Mouse (Mus musculus) heart, adult 11 months (tissue): Measurements from ENCODE around the gene Hist1h4a.
A peak's percentile ranks its signal among the peaks of the same experiment; 100 is the strongest.

Source experiments
- DNase-seq: peaks from one replicate; pipeline ENCODE4 v3.0.0; 2022

Hist1h4a gene

DNA sequence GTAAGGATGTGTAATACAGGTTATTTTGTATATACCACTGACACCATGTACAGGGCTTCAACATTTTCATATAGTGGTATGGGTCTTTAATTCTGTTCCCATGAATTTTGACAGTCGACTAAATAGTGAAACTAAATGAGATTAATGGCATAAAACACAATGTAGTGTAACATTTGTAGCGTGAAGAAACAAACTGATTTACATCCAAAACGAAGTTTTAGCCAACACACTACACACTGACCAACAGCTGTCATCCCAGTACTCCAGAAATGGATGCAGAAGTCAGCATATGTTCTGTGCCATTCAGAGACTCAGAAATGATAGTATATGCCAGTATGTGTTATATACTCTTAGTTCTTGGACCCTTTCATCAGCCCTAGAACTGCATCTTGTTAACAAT is 3.1 kb downstream of the Hist1h4a start:
- no peak for DNase-seq

DNA sequence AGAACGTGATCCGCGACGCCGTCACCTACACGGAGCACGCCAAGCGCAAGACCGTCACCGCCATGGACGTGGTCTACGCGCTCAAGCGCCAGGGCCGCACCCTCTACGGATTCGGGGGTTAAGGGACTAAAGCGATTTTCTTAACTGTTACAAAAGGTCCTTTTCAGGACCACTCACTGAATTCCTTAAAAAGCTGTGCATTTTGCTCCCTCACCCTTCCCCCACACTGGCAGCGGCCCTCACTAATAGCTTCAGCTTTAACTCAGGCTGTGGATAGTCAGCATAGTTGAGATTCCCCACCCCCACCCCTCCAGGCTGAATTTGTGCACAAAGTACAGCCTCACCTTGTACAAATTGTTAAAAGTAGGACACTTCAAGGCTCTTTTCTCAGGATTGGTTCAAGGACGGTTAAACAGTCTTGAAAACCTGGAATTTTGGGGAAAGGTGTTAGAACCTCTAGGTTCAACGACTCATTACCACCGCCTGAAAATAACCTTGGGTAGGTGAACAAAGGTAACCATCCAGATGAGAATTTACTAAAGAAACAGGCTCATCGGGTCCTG is 3.7 kb downstream of the Hist1h4a start:
- DNase-seq: no peak

DNA sequence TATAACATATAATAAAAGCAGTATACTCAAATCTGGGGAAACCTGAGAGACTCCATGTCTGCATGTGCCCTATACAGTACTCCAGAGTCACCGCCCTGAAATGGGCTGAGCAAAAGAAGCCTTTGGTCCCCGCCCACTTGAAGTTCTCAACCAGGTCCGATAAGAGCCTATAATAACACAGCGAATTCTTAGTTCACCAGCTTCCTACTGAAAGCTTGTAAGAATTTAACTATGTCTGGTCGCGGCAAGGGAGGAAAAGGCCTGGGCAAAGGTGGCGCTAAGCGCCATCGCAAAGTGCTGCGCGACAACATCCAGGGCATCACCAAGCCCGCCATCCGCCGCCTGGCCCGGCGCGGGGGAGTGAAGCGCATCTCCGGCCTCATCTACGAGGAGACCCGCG is 4.2 kb downstream of the Hist1h4a start, which contains the start of gene Hist1h4b:
TSS of gene Hist1h4b (plus strand) at position 224 of the 400 bp plus-strand sequence.
- DNase-seq: peak; percentile 98

DNA sequence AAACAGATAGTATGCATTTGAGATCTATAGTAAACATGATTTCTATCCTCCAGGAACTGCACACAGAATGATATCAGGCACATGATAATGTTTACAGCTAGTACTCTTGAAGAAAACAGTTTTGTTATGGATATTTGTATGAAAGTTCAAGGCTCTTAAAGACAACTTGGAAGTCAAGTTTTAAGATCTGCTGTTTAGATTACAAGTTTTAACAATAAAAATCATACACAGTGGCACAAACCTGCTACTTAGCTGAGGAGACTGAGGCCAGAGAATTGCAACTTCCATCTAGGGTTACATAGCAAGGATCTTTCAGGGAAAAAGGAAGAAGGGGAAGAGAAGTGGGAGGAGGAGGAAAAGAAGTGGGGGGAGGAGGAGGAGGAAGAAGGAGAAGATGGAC is 6.0 kb downstream of the Hist1h4a start:
- DNase-seq: no peak

DNA sequence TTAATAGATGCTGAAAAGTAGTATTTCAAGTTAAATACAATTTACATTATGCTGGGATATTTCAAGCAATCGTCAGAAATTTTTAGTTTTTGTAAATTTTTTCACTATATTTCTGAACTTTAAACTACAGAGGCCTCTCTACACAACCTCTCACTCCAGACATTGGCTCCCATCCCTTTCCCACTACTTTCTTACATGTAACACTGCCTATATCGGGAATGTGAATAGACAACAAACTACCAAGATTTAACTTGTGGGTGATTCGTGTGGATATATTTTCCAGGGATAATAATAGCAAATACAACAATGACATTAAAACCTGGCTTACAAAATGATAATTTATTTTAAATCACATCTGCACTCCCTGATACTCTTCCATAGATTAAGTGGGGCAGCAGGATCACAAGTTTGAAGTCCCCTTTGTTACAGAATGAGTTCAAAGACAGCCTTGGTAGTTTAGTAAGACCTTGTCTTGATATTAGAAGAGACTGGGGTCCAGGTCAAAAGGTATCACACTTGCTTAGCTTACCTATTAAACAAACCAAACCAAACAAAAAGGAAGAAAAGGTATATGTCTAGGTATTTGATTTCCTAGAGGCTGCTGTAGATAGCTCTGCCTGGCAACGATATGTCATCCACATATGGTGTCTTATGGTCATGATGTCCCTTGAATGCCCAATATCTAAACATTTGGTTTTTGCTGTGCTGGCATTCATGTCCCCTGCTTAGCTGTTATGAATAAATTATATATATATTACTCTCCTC is 7.5 kb downstream of the Hist1h4a start:
- no peak for DNase-seq

DNA sequence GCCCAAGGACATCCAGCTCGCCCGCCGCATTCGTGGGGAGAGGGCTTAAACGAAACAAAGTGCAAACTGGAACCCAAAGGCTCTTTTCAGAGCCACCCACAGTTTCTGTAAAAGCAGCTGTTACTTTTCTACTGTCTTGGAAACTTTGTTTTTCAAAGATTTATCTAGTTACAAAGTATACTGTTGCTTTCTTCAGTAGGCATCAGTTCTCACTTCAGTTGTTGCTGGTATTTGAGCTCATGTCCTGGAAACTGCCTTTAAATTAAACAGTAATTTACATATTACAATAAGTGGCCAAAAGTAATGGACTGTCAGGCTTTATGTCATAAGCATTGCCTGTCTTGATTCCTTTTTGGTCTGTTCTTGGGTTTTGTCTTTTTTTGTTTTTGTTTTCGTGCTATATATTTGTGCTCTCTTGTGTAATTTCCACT is 8.3 kb downstream of the Hist1h4a start:
- no peak for DNase-seq

DNA sequence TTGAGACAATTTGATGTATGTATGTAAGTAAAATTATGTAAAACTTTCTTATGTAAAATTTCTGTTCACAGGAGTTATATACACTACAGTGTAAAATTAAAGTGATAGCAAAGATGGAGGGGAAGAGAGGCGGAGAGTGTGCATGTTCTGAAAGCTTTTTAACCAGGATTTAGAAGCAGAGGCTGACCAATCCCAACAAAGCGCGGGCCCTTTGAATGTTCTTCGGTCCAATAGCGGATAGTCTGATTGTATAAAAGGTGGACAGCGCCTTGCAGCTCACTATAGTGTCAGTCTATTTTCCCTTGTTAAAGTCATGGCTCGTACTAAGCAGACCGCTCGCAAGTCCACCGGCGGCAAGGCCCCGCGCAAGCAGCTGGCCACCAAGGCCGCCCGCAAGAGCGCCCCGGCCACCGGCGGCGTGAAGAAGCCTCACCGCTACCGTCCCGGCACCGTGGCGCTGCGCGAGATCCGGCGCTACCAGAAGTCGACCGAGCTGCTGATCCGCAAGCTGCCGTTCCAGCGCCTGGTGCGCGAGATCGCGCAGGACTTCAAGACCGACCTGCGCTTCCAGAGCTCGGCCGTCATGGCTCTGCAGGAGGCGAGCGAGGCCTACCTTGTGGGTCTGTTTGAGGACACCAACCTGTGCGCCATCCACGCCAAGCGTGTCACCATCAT is 8.8 kb downstream of the Hist1h4a start, which contains the start of gene Hist1h3b:
TSS of gene Hist1h3b (plus strand) at position 201 of the 675 bp plus-strand sequence.
- DNase-seq: peak; percentile 97

DNA sequence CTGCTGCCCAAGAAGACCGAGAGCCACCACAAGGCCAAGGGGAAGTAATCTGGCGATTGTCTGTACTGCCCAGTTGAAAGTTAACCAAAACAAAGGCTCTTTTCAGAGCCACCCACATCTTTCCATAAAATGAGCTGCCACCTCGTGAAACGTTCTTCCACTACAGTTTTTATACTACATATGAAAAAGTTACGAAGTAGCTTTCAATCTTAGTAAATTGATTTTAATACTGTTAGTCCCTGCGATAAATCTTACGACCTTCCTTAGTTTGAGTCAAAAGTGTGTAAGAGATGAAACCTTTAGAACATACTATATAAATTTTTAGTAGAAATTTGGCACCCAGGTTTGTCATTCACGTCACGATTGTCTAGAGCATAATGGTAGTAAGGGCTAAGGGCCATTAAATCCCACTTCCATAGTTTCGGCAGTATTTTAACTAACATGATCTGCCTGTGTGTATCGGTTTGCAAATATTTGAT is 9.5 kb downstream of the Hist1h4a start:
- no peak for DNase-seq

DNA sequence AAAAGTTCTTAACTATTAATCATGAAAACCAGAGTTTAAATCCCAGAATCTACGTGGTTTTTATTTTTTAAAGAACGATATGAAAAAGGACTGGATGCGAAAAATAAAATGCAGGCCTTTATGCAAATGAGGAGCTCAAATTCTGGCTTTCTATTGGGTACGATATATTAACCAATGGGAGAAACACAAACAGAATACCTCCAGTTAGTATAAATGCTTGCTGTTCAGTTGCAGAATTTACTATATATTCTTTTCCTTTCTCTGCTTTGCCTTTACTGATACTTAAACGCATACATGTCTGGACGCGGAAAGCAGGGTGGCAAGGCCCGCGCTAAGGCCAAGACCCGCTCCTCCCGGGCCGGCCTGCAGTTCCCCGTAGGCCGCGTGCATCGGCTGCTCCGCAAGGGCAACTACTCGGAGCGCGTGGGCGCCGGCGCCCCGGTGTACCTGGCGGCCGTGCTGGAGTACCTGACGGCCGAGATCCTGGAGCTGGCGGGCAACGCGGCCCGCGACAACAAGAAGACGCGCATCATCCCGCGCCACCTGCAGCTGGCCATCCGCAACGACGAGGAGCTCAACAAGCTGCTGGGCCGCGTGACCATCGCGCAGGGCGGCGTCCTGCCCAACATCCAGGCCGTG is 10.1 kb downstream of the Hist1h4a start, which contains the start of gene Hist1h2ab:
TSS of gene Hist1h2ab (plus strand) at position 288 of the 639 bp plus-strand sequence.
- DNase-seq: peak; percentile 95

DNA sequence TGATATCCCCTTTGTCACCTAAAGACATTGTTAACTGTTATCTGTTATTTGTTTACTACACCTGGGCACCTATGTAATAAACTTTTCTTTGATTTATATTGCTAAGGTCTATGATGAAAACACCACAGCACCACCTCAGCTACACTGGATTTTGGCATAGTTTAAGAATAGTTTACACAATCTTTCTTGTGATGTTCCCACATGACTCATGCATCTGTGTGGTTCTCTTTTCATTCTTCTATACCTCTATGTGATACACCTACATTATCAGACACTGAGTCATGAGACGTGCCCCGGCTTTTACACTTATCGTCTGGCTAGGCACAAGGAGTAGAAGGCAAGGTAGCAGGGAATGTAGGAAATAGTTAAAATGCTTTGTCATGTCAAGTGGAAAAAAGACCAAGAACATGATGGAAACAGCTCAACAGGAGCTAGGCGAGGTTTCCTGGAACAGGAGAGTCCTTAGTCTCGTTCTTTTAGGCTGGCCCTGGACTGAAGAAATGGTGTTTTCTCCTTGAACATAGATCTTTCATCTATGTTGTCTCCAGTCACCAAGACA is 11.4 kb downstream of the Hist1h4a start:
- peak; percentile 68 for DNase-seq

DNA sequence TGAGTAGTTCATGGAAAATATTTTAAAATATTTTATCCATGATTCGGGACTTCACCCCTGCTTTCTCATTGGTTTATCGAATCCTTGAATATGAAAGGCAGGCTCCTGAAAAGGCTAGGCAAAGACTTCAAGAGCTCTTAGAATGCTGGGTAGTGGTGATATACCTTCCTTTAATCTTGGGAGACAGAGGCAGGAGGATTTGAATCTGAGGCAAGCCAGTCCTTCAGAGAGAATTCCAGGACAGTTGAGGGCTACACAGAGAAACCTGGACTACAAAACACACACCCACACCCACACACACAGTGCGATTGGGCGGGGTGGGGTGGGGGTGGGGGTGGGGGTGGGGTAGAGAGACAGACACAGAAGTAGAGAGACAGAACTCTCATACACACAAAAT is 13.1 kb downstream of the Hist1h4a start:
- peak; percentile 76 for DNase-seq

DNA sequence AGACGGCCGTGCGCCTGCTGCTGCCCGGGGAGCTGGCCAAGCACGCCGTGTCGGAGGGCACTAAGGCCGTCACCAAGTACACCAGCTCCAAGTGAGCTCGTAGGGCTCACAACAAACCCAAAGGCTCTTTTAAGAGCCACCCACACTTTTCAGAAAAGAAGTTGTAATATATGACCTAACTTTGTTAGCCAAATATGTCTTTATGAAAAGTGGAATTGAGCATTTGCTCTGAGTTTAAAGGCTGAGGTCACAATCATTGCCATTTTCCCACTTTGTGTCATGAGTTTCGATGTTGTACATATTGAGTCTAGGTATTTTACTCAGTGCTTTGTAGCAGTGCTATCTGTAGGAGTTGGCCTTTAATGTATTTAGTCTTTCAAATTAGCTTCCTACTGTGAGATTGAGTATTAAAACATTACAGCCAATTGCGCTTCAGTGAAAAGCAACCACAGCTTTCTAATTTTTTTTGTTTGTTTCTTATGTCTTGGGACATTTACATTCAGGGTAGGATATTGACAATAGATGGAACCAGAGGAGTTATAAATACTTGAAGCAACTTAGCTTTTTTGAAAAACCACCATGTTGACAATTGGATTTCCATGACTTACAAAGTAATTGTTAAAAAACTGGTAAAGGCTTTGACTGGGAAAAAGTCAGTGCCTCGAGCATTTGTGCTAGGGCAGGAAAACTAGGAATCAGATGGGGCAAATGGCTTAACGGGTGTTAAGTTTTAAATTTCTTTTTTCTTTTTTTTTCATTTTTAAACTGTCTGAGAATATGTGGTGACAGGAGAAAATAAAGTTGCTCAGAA is 13.7 kb downstream of the Hist1h4a start:
- DNase-seq: no peak

DNA sequence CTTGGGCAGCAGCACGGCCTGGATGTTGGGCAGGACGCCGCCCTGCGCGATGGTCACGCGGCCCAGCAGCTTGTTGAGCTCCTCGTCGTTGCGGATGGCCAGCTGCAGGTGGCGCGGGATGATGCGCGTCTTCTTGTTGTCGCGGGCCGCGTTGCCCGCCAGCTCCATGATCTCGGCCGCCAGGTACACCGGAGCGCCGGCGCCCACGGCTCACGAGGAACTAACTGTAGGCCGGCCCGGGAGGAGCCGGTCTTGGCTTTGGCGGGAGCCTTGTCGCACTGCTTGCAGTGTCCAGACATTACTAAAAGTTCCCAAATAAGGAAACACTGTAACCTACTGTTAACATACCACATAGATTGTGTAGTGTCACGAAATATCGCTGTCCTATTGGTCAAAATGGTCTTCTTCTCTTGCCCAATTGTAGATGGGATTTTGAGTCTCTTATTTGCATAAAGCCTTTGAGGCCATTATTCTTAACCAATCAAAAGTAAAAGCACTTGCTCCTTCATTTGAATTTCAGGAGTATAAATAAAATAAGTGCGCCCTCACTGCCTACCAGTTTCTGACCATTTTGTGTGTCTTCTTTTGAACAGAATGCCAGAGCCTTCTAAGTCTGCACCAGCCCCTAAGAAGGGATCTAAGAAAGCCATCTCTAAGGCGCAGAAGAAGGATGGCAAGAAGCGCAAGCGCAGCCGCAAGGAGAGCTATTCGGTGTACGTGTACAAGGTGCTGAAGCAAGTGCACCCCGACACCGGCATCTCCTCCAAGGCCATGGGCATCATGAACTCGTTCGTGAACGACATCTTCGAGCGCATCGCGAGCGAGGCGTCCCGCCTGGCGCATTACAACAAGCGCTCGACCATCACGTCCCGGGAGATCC is 14.6 kb downstream of the Hist1h4a start, which contains the start of gene Hist1h2bb:
TSS of gene Hist1h2bb (plus strand) at position 534 of the 880 bp plus-strand sequence.
- DNase-seq: peak; percentile 98

DNA sequence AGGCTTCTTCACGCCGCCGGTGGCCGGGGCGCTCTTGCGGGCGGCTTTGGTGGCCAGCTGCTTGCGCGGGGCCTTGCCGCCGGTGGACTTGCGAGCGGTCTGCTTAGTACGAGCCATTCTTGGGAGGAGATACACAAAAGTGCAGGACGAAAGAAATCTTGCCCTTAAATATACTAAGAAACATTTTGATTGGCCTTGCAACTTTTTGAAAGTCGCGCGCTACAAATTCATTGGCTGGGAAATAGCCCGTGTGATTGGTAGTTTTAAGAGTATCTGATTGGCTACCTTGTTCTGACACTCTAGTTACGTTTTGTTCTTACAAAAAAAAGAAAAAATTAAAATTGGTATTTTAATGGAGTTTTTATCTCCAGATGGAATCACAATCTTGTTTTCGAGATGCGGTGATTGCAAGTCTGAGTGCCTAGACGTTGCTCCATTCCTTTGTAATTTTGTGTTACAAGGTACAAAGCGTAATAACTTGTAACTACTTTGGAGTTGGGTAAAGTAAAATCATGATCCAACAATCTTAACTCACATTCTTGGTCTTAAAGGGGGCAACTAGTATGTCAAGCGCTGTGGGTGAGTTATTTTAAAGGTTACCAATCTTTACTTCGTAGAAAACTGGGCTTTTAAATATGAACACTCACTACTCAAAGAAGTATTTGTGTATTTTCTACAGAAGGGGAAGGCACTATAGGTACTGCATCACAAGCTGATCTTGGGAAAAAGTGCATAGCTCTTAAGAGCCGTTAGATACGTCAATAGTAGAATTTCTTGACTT is 15.5 kb downstream of the Hist1h4a start, which contains the start of gene Hist1h3c:
TSS of gene Hist1h3c (minus strand) at position 222 of the 781 bp plus-strand sequence.
- DNase-seq: peak; percentile 98

DNA sequence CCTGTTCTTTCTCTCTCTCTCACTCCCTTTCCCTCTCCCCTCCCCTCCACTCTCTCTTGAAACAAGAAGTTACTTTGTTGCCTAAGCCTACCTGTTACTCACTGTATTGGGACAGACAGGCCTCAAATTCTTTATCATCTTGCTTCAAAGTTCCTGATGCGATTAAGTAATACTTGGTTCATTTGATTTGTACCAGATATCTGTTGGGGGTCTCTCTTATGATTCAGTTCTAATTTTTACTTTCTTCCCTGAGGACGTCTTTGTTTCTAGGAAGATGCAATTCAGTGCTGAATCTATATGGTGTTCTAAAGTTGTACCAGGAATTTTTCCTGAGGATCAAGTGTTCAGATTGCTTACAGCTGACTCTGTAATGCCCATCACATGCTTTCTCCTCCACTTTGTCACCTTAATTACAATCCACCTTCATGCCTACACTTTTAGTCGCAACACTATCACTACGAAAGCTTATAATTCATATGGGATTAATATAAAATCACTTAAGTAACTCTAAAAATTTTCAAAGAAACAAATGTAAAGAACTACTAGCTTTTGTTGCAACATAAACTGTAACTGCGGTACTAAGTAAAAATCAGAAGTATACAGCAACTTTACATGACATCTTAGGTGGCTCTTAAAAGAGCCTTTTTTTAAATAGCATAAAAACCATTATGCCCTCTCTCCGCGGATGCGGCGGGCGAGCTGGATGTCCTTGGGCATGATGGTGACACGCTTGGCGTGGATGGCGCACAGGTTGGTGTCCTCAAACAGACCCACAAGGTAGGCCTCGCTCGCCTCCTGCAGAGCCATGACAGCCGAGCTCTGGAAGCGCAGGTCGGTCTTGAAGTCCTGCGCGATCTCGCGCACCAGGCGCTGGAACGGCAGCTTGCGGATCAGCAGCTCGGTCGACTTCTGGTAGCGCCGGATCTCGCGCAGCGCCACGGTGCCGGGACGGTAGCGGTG is 16.3 kb downstream of the Hist1h4a start:
- DNase-seq: no peak

DNA sequence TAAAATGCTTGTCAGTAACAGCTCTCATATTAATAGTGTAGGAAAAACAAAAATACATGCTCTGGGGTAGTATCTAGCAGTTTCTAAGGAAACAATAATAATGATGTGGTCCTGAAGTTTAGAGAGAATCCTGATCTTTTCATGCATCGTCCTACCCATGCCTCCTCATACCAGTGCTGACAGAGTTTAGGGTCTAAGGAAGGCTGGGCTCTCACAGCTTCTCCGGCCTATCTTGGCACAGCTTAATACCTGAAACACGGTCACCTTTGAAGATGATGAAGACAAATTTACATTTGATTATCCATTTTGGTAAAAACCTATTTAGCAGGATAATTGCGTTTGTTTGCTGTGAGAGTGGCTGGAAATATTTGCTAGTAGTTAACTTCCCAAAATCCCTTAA is 17.1 kb downstream of the Hist1h4a start:
- DNase-seq: no peak

DNA sequence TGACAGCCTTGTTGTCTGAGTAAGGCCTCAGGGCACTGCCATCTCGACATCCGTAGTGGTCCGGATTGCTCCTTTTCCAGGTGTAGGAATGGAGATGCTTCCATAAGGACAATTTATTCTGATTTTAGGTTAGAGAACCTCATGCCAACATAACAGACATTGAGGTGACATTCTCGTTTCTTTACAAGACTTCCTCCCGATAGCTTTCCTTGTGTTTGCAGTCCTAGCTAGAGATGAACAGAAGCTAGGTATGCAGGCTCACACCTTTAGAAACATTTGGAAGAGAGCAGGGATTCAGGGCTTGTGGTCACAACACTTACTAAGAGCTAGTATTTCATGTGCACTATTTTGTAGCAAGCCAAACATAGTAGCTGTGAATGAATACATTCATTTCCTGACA is 17.8 kb downstream of the Hist1h4a start:
- DNase-seq: no peak

DNA sequence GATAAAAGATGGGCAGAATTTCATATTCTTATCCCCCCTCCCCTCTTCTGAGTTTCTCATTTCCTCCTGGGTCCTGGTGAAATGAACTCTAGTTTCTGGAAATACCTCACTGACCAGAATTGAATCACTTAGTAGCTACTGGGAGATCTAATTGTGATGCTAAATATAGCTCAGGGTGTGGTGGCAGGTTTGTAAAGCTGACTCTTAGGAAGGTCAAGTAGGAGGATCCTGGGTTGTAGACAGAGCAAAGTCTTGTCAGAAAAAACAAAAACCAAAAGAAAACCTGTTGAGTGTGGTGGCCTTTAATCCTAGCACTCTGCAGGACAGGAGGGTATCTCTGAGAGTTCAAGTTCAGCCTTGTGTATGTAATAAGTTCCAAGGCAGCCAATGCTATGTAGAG is 19.0 kb downstream of the Hist1h4a start:
- peak; percentile 40 for DNase-seq

DNA sequence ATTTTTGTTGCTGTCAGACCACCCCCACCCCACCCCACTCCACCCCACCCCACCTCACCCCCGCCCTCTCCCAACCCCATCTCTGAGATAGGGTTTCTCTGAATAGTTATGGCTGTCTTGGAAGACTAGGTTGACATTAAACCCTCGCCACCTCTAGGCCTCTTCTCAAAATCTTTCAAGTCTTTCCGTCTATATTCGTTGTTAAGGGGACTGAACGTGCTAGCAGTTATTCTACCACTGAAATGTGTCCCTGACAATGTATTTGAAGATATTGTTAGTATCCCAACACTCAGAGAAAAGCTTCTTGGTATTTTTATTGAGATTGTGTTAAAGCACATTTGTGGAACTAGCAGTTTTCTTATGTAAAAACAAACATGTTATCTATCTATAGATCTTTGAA is 20.1 kb downstream of the Hist1h4a start:
- peak; percentile 25 for DNase-seq
